Mouse (Mus musculus) cerebellum, adult 9-10 months (tissue): ENCODE data around the gene Rassf3.

ENCODE experiments used
- DNase-seq: peaks from one replicate; pipeline ENCODE4 v3.0.0; 2022

Rassf3 gene

GRCm38 (mm10) chr10:121459124-121459853, 16.9 kb downstream of the Rassf3 start:
- no peak for DNase-seq

DNA sequence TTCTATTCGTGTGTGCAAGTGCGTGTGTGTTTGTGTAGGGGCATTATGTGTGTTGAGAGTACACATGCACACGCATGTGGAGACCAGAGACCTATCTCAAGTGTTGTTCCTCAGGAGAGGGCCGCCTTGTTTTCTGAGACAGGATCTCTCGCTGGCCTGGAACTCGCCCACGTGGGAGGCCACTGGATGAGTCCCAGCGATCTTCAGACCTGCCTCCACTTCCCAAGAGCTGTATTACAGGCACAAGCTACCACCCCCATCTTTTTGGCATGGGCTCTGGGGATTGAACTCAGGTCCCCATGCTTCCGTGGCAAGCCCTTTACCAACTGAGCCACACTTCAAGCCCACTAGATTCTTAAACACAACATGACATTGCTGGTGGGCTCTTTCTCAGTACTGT, 17.7 kb downstream of the Rassf3 start:
- no peak for DNase-seq

DNA sequence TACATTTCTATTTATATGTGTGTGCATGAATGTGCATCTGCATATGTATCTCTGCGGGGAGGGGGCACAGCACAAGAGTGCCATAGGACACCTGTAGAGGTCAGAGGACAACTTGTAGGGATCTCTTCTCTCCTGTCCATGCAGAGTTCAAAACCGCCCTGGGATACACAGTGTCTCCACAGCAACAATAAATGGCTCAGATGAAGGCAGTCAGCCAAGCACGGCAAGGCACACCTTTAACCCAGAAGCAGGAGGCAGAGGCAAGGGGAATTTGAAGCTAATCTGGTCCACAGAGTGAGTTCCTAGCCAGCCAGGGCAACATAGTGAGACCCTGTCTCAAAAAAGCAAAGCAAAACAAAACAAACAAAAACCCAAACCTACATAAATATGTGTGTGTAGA, 18.8 kb downstream of the Rassf3 start:
- DNase-seq, result no peak

GRCm38 (mm10) chr10:121455517-121455916, 20.6 kb downstream of the Rassf3 start:
- no peak for DNase-seq

- DNase-seq, result no peak
These were observed 21.3 kb downstream of the Rassf3 start for GRCm38 (mm10) chr10:121454708-121455475.

DNA sequence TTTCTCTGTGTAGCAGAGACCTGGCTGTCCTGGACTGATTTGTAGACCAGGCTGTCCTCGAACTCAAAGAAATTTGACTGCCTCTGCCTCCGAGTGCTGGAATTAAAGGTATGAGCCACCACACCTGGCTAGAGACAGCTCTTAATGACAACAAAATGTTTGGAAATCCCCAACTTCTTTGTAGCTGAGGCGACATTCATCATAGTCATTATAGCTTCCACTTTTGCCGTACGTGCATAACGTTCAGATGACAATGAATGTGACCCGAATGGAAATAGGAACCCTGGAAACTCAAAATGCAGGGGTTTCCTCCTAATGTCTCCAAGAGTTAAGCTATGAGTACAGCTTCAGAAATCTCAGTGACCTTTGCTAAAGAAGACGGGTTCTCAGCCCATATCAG, 22.1 kb downstream of the Rassf3 start:
- no peak for DNase-seq

- no peak for DNase-seq
These were observed 30.3 kb downstream of the Rassf3 start for GRCm38 (mm10) chr10:121445808-121446207.

- DNase-seq, result no peak
These were observed 31.9 kb downstream of the Rassf3 start for GRCm38 (mm10) chr10:121444198-121444597.

DNA sequence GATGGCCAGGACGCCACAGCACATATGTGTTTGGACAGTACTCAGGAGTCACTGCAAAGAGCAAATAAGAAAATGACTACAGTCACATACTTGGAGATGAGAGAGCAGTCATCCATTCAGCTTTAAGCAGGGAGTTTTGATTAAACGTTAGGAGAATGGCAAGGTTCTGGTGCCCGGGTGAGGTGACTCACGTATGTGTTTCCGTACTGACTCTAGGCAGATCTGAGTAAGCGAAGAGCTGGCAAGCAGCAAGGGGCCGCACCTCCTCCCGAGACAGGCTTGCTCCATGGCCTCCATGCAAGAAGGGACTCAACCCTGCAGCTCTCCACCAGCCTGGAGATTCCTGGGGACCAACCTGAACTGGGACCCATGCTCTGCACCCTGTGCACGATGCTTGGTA, 32.4 kb downstream of the Rassf3 start:
- DNase-seq, result no peak

DNA sequence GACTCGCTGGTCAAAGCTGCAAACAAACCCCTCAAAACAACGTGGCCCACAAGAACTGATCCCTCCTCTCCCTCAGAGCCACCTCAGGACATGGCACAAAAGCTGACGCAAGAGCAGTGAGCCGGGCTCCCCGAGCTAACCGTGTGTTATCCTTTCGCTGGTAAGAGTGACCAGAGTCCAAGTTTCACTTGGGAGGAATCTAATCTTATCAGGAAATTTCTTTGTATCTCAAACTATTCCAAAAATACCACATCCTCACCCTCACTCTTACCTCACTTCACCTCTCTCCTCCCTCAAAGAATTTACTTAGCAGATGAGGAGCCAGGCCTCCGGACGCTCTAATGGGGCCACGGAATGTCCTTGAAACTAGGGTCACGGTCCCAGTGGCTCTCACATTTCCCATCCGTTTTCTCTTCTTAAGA, 36.8 kb downstream of the Rassf3 start:
- DNase-seq, result no peak

DNA sequence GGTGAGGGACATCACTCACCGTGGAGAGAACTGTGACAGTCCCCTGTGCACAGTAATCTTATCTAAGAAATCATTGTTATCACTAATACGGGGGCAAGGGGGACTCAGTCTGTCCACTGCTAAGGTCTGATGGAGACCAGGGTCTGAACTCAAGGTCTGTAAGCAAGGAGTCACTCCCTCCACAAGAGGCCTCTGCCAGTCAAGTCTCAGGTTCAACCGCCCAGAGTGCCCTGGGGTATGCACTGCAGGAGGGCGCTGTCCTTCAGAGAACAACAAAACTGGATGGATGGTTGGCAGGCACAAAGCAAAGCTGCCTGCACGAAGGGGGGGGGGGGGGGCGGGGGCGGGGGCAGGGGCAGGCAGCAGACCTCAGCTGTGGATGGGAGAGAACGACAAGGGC, 38.0 kb downstream of the Rassf3 start:
- no peak for DNase-seq

DNA sequence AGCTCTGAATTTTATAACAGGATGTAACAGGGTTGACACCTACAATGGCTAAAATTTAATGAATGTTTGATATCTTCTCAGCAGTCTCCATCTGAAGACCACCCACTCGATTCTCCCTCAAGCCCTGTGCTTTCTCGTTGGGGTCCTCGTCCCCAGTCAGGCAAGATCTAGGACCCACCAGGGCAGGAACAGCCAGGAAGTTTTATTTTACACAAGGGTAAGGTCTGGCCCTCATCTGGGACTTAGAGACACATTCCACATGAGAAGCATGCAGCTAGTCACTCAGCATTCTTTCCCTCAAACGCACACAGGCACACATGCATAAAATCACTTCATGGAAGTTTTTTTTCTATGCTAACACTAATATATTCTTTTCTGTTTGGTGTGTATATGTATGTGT, 39.5 kb downstream of the Rassf3 start:
- DNase-seq, result no peak

GRCm38 (mm10) chr10:121436258-121436645, 39.9 kb downstream of the Rassf3 start:
- DNase-seq, result no peak

- no peak for DNase-seq
These were observed 40.4 kb downstream of the Rassf3 start for GRCm38 (mm10) chr10:121435546-121436257.

GRCm38 (mm10) chr10:121434441-121435103, 41.6 kb downstream of the Rassf3 start:
- DNase-seq, result no peak

DNA sequence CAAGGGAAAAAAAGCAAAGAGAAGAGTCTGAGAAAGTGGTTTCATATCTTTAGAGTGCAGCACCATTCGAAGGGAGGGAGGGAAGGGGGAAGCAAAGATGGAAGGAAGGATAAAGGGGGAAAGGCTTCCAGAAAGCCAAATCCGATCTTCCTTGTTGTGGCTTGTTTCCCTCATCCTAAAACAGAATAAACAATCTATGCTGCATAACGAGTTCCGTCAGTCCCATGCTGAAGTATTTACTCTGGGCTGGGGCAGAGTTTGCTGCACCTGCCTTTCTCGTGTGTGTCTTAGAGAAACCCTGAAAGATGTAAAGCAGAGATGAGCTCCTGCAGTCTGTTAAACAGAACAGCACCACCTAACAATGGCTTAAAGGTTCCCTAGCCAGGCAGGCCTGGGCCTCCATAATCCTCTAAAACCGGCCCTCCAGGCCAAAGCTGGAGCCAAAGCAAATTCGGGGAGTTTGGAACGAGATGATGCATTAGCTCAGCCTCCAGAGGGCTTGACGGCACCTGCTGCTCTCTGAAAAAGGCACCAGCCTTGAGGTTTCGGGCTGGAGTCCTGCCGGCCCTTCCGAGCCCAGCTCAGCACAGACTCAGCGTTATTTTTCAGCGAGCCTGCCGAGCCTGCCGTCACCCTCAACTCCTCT, 43.4 kb downstream of the Rassf3 start:
- DNase-seq, result peak; percentile 24

GRCm38 (mm10) chr10:121432041-121432634, 44.0 kb downstream of the Rassf3 start:
- DNase-seq, result peak; percentile 14

GRCm38 (mm10) chr10:121430764-121431540, 45.2 kb downstream of the Rassf3 start:
- no peak for DNase-seq

DNA sequence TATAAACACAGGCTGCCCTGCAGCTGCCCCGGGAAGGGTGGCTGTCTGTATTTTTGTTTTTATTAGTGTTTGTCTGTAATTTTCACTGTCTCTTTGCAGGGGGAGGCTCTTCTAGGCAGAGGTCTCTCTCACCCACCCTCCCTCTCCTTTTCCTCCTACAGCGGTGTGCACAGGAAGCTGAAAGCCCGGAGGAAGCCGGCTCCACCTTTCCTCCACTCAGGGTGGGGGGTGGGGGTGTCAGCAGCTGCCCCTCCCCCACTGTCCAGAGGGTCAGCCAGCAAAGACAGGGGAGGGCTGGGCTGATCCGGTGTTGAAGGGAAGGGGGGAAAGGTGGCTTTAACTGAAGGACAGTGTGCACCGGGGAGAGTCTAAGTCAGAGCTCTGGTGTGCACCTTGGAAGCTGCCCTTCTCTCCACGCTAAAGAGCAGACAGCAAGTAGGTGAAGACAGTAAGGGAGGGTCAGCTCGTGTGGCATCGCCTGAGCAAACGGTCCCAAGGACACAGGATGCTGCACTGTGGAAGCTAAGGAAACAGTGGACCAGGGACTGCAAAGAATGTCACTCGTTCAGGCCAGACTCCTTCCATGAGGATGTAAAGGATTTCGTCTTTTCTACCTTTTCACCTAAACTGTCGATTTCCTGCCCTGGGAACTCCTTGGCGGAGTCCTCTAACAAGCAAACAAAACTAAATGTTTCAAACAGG, 46.0 kb downstream of the Rassf3 start:
- DNase-seq, result no peak

GRCm38 (mm10) chr10:121429581-121429980, 46.6 kb downstream of the Rassf3 start:
- no peak for DNase-seq

DNA sequence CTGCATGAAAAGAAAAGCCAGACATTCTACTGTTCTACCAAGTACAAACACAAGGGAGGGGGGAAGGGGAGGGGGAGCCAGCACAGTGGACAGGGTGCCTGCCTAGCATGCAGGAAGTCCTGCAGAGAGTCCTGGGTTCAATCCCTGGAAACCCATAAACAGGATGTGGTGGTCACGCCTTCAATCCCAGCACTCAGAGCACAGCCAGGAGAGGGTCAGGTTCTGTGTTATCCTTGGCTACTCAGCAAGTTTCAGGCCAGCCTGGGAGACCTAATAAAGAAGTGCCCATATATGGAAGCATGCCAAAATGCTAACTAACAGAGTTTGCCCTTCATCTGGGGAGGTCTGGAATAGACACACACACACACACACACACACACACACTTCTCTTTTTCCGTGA, 47.1 kb downstream of the Rassf3 start:
- DNase-seq, result no peak
